Mouse (Mus musculus) midbrain, postnatal 0 days (tissue): ENCODE results near the gene Amh. TPM values are rescaled to one million over a fixed set of nuclear protein-coding genes. Genes with fewer than 3 reads are reported as not detected.

ENCODE experiments used
- ATAC-seq: fragments of 200-750 bp; cut with Nextera tagmentation; 2 replicates; pipeline ENCODE4 v1.8.0; 2017; ENCODE audit warnings: moderate number of reproducible peaks, mild to moderate bottlenecking, moderate TSS enrichment, moderate library complexity; ENCODE audit not compliant: low FRiP score
- DNase-seq: peaks from one replicate; pipeline ENCODE4 v3.0.0-alpha.2; 2015; ENCODE audit warnings: low spot score
- H3K27ac ChIP-seq: fragments of 300-500 bp; sonication (generic); 2 replicates; pipeline ENCODE4 v1.5.1; 2014; ENCODE audit warnings: low read depth, mild to moderate bottlenecking, low read length, mixed read lengths
- H3K27me3 ChIP-seq: fragments of 300-500 bp; sonication (generic); 2 replicates; pipeline ENCODE4 v1.6.1; 2014; ENCODE audit warnings: low read length, control low read depth, mixed read lengths; ENCODE audit not compliant: insufficient read depth
- H3K36me3 ChIP-seq: fragments of 300-500 bp; sonication (generic); 2 replicates; pipeline ENCODE4 v1.6.1; 2014; ENCODE audit warnings: low read length, control low read depth, mixed read lengths; ENCODE audit not compliant: insufficient read depth
- H3K4me1 ChIP-seq: fragments of 300-500 bp; sonication (generic); 2 replicates; pipeline ENCODE4 v1.6.1; 2014; ENCODE audit warnings: mild to moderate bottlenecking, control low read depth, antibody characterized with exemption, low read length, mixed read lengths; ENCODE audit not compliant: insufficient read depth
- H3K4me2 ChIP-seq: fragments of 300-500 bp; sonication (generic); 2 replicates; pipeline ENCODE4 v1.6.1; 2014; ENCODE audit warnings: low read depth, mild to moderate bottlenecking, low read length, mixed read lengths; ENCODE audit not compliant: poor library complexity, severe bottlenecking
- H3K4me3 ChIP-seq: fragments of 300-500 bp; sonication (generic); 2 replicates; pipeline ENCODE4 v1.5.1; 2014; ENCODE audit warnings: low read depth, mild to moderate bottlenecking, low read length, moderate library complexity
- H3K9ac ChIP-seq: fragments of 300-500 bp; sonication (generic); replicated peaks from 2 replicates; pipeline ENCODE4 v1.6.1; 2014; ENCODE audit warnings: mild to moderate bottlenecking, low read length, moderate library complexity, mixed read lengths; ENCODE audit not compliant: poor library complexity, severe bottlenecking
- H3K9me3 ChIP-seq: fragments of 300-500 bp; sonication (generic); 2 replicates; pipeline ENCODE4 v1.6.1; 2016; ENCODE audit warnings: low read length, control low read depth
- CTCF ChIP-seq: IDR thresholded peaks from 2 replicates; pipeline ENCODE4 v1.5.1; 2016; ENCODE audit warnings: antibody characterized with exemption, mild to moderate bottlenecking
- WGBS: fragments of 180-500 bp; shearing (Covaris S2); extraction: QIAGEN DNeasy Blood & Tissue Kit; methylation state at CpG from one replicate; pipeline ENCODE4 v1.1.7; 2014; 5-methylcytosine and 5-hydroxymethylcytosine counted together
- microRNA counts: library from miRNA; unstranded; fragments of <30 nt; microRNA quantifications from one replicate; lab custom pipeline; 2015
- microRNA-seq: library from miRNA; unstranded; fragments of <30 nt; microRNA quantifications from one replicate; pipeline ENCODE4, GENCODE M21; 2016; ENCODE audit warnings: borderline number of aligned reads
- polyA plus RNA-seq: library from polyadenylated mRNA; unstranded; fragments of >200 nt; fragmentation: Nextera tagmentation; extraction: Ambion mirVana; gene quantifications from 2 replicates; pipeline ENCODE4 v1.2.1, GENCODE M21; 2015
- total RNA-seq: library from RNA; depleted of rRNA; stranded (reverse); fragments of >200 nt; gene quantifications from 2 replicates; pipeline ENCODE4 v1.2.3, GENCODE M21; 2014; rRNA removed

Amh gene
- total and polyA plus RNA-seq, 2 experiments from 2014 or later, result 0.82 TPM; not detected in 1

DNA sequence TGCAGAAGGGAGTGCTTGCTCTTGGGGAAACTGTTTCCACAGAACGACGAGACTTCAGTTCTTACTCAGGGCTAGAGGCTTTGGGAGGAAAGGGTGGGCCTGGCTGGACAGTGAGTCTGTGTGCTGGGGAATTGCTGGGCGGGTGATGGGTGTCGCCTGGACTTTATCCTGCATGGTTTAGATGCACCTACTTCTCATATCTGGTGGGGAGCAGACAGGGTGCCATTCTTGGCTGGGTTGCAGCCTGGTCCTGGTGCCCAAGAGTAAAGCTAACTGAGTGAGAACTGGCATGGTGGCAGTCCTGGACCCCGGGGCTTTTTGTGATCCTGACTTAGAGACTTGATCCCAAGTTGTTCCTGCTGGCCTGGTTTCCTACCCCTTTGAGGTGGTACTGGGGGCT lies 51.9 kb downstream of the Amh start:
- H3K27me3 ChIP-seq, result no peaks in the 10 kb centered on the region
- 81% methylated on average over 5 of the region's 5 CpGs for WGBS
- no peak overlapping the region; the same call in 1 of the 2 replicates for H3K9ac ChIP-seq
- no peak for ATAC-seq
- TF ChIP-seq CTCF, result no peak
- H3K4me1 ChIP-seq, result peaks cover 19% of the 10 kb centered on the region
- H3K4me3 ChIP-seq, result no peak overlapping the region
- DNase-seq, result no peak
- no peaks in the 10 kb centered on the region for H3K9me3 ChIP-seq
- H3K36me3 ChIP-seq, result peaks cover 19% of the 10 kb centered on the region
- peak overlapping the region; percentile 95; the same call in 1 of the 2 replicates for H3K4me2 ChIP-seq
- H3K27ac ChIP-seq, result peak overlapping the region; percentile 43

MicroRNAs encoded within 50 kb of the gene (microRNA counts, 519-probe panel; counts per million panel counts)
- microRNA mmu-miR-1982 (lab: Ali Mortazavi, UCI), result 528 counts per million, percentile 58 among the panel's probes with 10 or more counts

Small RNA genes within 50 kb of the gene (microRNA-seq; reads per million reads assigned to microRNA genes)
- gene Mir1982, result 7.4 reads per million, percentile 15 among the genes with 10 or more reads in this experiment

Other genes with a start within 250 kb of the Amh start
- gene Rexo1, start 243.7 kb upstream of the Amh start, total RNA-seq, result 34.2 and 52.6 TPM in 2 replicates
- 26.1 and 29.8 TPM in 2 replicates for gene Rexo1, start 243.7 kb upstream of the Amh start, polyA plus RNA-seq
- 13.7 and 18.1 TPM in 2 replicates for gene Klf16, start 227.9 kb upstream of the Amh start, total RNA-seq
- 7.7 and 8.3 TPM in 2 replicates for gene Klf16, start 227.9 kb upstream of the Amh start, polyA plus RNA-seq
- 264 and 275 TPM in 2 replicates for gene Abhd17a, start 214.9 kb upstream of the Amh start, total RNA-seq
- gene Abhd17a, start 214.9 kb upstream of the Amh start, polyA plus RNA-seq, result 152 and 157 TPM in 2 replicates
- gene Scamp4, start 202.4 kb upstream of the Amh start, total RNA-seq, result 27.8 and 32.4 TPM in 2 replicates
- gene Scamp4, start 202.4 kb upstream of the Amh start, polyA plus RNA-seq, result 73.1 and 76.9 TPM in 2 replicates
- 4.0 and 6.2 TPM in 2 replicates for gene Adat3, start 202.4 kb upstream of the Amh start, total RNA-seq
- gene Adat3, start 202.4 kb upstream of the Amh start, polyA plus RNA-seq, result 4.6 and 4.9 TPM in 2 replicates
- gene Gm49322, start 199.2 kb upstream of the Amh start, total RNA-seq, result 2.0 and 2.7 TPM in 2 replicates
- 1.7 and 1.8 TPM in 2 replicates for gene Gm49322, start 199.2 kb upstream of the Amh start, polyA plus RNA-seq
- 124 and 146 TPM in 2 replicates for gene Csnk1g2, start 182.4 kb upstream of the Amh start, total RNA-seq
- 90.5 and 93.3 TPM in 2 replicates for gene Csnk1g2, start 182.4 kb upstream of the Amh start, polyA plus RNA-seq
- 168 and 215 TPM in 2 replicates for gene Btbd2, start 148.2 kb upstream of the Amh start, total RNA-seq
- 71.6 and 80.4 TPM in 2 replicates for gene Btbd2, start 148.2 kb upstream of the Amh start, polyA plus RNA-seq
- 74.6 and 74.7 TPM in 2 replicates for gene Mknk2, start 127.1 kb upstream of the Amh start, total RNA-seq
- 35.3 and 36.0 TPM in 2 replicates for gene Mknk2, start 127.1 kb upstream of the Amh start, polyA plus RNA-seq
- gene Mob3a, start 103.3 kb upstream of the Amh start, total RNA-seq, result 66.6 and 75.1 TPM in 2 replicates
- gene Mob3a, start 103.3 kb upstream of the Amh start, polyA plus RNA-seq, result 44.9 and 48.5 TPM in 2 replicates
- 26.3 and 48.0 TPM in 2 replicates for gene Izumo4, start 103.1 kb upstream of the Amh start, total RNA-seq
- 44.0 and 47.4 TPM in 2 replicates for gene Izumo4, start 103.1 kb upstream of the Amh start, polyA plus RNA-seq
- 182 and 183 TPM in 2 replicates for gene Ap3d1, start 63.0 kb upstream of the Amh start, total RNA-seq
- 95.4 and 105 TPM in 2 replicates for gene Ap3d1, start 63.0 kb upstream of the Amh start, polyA plus RNA-seq
- gene Dot1l, start 50.0 kb upstream of the Amh start, total RNA-seq, result 23.8 and 34.4 TPM in 2 replicates
- 9.9 and 13.4 TPM in 2 replicates for gene Dot1l, start 50.0 kb upstream of the Amh start, polyA plus RNA-seq
- 18.3 and 34.2 TPM in 2 replicates for gene Sf3a2, start 7.0 kb upstream of the Amh start, total RNA-seq
- gene Sf3a2, start 7.0 kb upstream of the Amh start, polyA plus RNA-seq, result 61.5 and 64.3 TPM in 2 replicates
- 68.0 and 88.1 TPM in 2 replicates for gene Plekhj1, start 6.6 kb upstream of the Amh start, total RNA-seq
- gene Plekhj1, start 6.6 kb upstream of the Amh start, polyA plus RNA-seq, result 94.1 and 103 TPM in 2 replicates
- gene Jsrp1, start 8.3 kb downstream of the Amh start, total RNA-seq, result not detected in 2 replicates
- gene Jsrp1, start 8.3 kb downstream of the Amh start, polyA plus RNA-seq, result 0.83 and 1.1 TPM in 2 replicates
- 863 and 928 TPM in 2 replicates for gene Oaz1, start 21.4 kb downstream of the Amh start, total RNA-seq
- gene Oaz1, start 21.4 kb downstream of the Amh start, polyA plus RNA-seq, result 1,039 and 1,193 TPM in 2 replicates
- gene Lingo3, start 38.8 kb downstream of the Amh start, total RNA-seq, result 39.3 and 61.0 TPM in 2 replicates
- 24.4 and 26.8 TPM in 2 replicates for gene Lingo3, start 38.8 kb downstream of the Amh start, polyA plus RNA-seq
- gene Lsm7, start 50.0 kb downstream of the Amh start, total RNA-seq, result 136 and 249 TPM in 2 replicates
- gene Lsm7, start 50.0 kb downstream of the Amh start, polyA plus RNA-seq, result 292 and 299 TPM in 2 replicates
- 116 and 132 TPM in 2 replicates for gene Sppl2b, start 50.0 kb downstream of the Amh start, total RNA-seq
- 78.6 and 86.2 TPM in 2 replicates for gene Sppl2b, start 50.0 kb downstream of the Amh start, polyA plus RNA-seq
- 0.09 and 0.11 TPM in 2 replicates for gene Tmprss9, start 66.6 kb downstream of the Amh start, total RNA-seq
- 0.27 and 0.31 TPM in 2 replicates for gene Tmprss9, start 66.6 kb downstream of the Amh start, polyA plus RNA-seq
- gene Timm13, start 95.7 kb downstream of the Amh start, total RNA-seq, result 153 and 267 TPM in 2 replicates
- 362 and 384 TPM in 2 replicates for gene Timm13, start 95.7 kb downstream of the Amh start, polyA plus RNA-seq
- 40.2 and 47.3 TPM in 2 replicates for gene Lmnb2, start 113.0 kb downstream of the Amh start, total RNA-seq
- gene Lmnb2, start 113.0 kb downstream of the Amh start, polyA plus RNA-seq, result 22.6 and 22.7 TPM in 2 replicates
- 3.5 and 7.3 TPM in 2 replicates for gene Gadd45b, start 124.8 kb downstream of the Amh start, total RNA-seq
- gene Gadd45b, start 124.8 kb downstream of the Amh start, polyA plus RNA-seq, result 5.0 and 6.4 TPM in 2 replicates
- 27.6 and 40.7 TPM in 2 replicates for gene Gng7, start 209.7 kb downstream of the Amh start, total RNA-seq
- 29.5 and 29.9 TPM in 2 replicates for gene Gng7, start 209.7 kb downstream of the Amh start, polyA plus RNA-seq
- 104 and 119 TPM in 2 replicates for gene Diras1, start 220.4 kb downstream of the Amh start, total RNA-seq
- 95.2 and 98.3 TPM in 2 replicates for gene Diras1, start 220.4 kb downstream of the Amh start, polyA plus RNA-seq
- 115 and 122 TPM in 2 replicates for gene Slc39a3, start 232.2 kb downstream of the Amh start, total RNA-seq
- 50.2 and 54.7 TPM in 2 replicates for gene Slc39a3, start 232.2 kb downstream of the Amh start, polyA plus RNA-seq